Mouse (Mus musculus) heart, embryonic 13.5 days (tissue): ENCODE data around the gene Psmc3. TPM values are rescaled to one million over a fixed set of nuclear protein-coding genes. Genes with fewer than 3 reads are reported as not detected.
"Not testable (repeated sequence)": the region's sequence is repeated elsewhere in the genome, so short reads cannot be mapped to it uniquely, and the experiment has no call there.

Experiments
- ATAC-seq: fragments of 200-750 bp; cut with Nextera tagmentation; 2 replicates; pipeline ENCODE4 v1.8.0; 2017; ENCODE audit warnings: moderate TSS enrichment; ENCODE audit not compliant: insufficient number of reproducible peaks, low FRiP score, low TSS enrichment; ENCODE audit errors: extremely low read depth
- H3K27ac ChIP-seq: fragments of 300-500 bp; sonication (generic); replicated peaks from 2 replicates; pipeline ENCODE4 v1.5.1; 2015; ENCODE audit warnings: moderate library complexity, mild to moderate bottlenecking, inconsistent platforms
- H3K27me3 ChIP-seq: fragments of 300-500 bp; sonication (generic); replicated peaks from 2 replicates; pipeline ENCODE4 v1.6.1; 2015; ENCODE audit warnings: mild to moderate bottlenecking, inconsistent platforms
- H3K36me3 ChIP-seq: fragments of 300-500 bp; sonication (generic); 2 replicates; pipeline ENCODE4 v1.6.1; 2015; ENCODE audit warnings: mild to moderate bottlenecking, inconsistent platforms
- H3K4me1 ChIP-seq: fragments of 300-500 bp; sonication (generic); 2 replicates; pipeline ENCODE4 v1.6.1; 2015; ENCODE audit warnings: inconsistent platforms
- H3K4me2 ChIP-seq: fragments of 300-500 bp; sonication (generic); 2 replicates; pipeline ENCODE4 v1.6.1; 2015; ENCODE audit warnings: inconsistent platforms, mild to moderate bottlenecking, moderate library complexity
- H3K4me3 ChIP-seq: fragments of 300-500 bp; sonication (generic); 2 replicates; pipeline ENCODE4 v1.5.1; 2015; ENCODE audit warnings: moderate library complexity, mild to moderate bottlenecking, inconsistent platforms
- H3K9ac ChIP-seq: fragments of 300-500 bp; sonication (generic); 2 replicates; pipeline ENCODE4 v1.6.1; 2015; ENCODE audit warnings: inconsistent platforms, mild to moderate bottlenecking, moderate library complexity
- H3K9me3 ChIP-seq: fragments of 300-500 bp; sonication (generic); 2 replicates; pipeline ENCODE4 v1.6.1; 2016; ENCODE audit warnings: inconsistent platforms
- WGBS: fragments of 180-500 bp; shearing (Covaris S2); methylation state at CpG from one replicate; pipeline ENCODE4 v1.1.7; 2015; ENCODE audit warnings: mixed read lengths; 5-methylcytosine and 5-hydroxymethylcytosine counted together
- polyA plus RNA-seq: library from polyadenylated mRNA; unstranded; fragments of >200 nt; fragmentation: Nextera tagmentation; extraction: Ambion mirVana; gene quantifications from 2 replicates; pipeline ENCODE4 v1.2.1, GENCODE M21; 2015

The Psmc3 gene
- polyA plus RNA-seq, 1 experiment from 2014 or later: 226 TPM

DNA sequence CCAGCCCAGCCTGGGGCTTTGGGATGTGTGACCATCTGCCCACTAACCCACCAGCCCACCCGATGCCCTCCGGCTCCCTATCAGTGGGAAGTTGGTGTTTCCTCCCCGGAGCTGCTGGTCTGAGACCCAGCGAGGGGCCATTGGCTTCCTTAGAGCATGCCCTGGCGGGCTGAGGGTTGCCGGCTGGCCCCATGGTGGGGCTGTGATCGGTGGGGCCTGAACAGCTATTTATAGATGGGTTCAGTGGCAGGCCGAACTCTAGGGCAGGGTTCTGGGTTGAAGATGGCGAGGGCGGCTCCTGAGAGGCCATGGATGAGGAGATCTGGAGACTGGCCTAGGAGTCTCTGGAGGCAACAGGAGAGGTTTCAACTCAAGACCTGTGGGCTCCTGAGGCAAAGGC, 43.2 kb downstream of the Psmc3 start:
- 51% methylated on average over 10 of the region's 10 CpGs for WGBS
- Histone ChIP-seq H3K9me3 (no peaks in the 10 kb centered on the region), H3K27me3 (no peaks in the 10 kb centered on the region), H3K4me1 (peaks cover 11% of the 10 kb centered on the region), H3K9ac (peak overlapping the region; percentile 38; the same call in 1 of the 2 replicates), H3K4me2 (no peak overlapping the region), H3K27ac (no peak overlapping the region), H3K4me3 (peak overlapping the region; percentile 11; the same call in 1 of the 2 replicates), H3K36me3 (no peaks in the 10 kb centered on the region)
- ATAC-seq: no peak

DNA sequence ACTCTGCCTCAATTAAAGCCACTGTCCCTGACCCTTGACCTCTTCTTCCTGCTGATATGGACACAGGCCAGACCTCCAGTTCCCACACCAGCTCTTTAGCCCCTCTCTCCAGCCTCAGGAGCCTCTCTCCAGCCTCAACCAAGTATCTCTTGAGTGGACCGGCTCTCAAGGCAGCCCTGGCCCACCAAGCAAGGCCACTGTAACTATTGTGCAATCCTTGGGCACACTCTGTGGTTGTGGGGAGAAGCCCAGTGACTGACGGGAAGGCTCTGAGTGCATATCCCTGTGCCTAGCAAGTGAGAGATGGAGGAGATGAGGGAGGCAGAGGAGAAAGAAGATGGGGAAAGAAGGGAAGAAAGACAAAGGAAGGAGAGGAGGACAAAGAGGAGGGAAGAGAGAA, 44.3 kb downstream of the Psmc3 start:
- Histone ChIP-seq H3K4me2 (no peak overlapping the region), H3K9me3 (no peaks in the 10 kb centered on the region), H3K27me3 (no peaks in the 10 kb centered on the region), H3K4me3 (no peak overlapping the region), H3K9ac (no peak overlapping the region), H3K36me3 (no peaks in the 10 kb centered on the region), H3K4me1 (peaks cover 11% of the 10 kb centered on the region), H3K27ac (no peak overlapping the region)
- no peak for ATAC-seq
- 77% methylated on average over 2 of the region's 2 CpGs for WGBS

DNA sequence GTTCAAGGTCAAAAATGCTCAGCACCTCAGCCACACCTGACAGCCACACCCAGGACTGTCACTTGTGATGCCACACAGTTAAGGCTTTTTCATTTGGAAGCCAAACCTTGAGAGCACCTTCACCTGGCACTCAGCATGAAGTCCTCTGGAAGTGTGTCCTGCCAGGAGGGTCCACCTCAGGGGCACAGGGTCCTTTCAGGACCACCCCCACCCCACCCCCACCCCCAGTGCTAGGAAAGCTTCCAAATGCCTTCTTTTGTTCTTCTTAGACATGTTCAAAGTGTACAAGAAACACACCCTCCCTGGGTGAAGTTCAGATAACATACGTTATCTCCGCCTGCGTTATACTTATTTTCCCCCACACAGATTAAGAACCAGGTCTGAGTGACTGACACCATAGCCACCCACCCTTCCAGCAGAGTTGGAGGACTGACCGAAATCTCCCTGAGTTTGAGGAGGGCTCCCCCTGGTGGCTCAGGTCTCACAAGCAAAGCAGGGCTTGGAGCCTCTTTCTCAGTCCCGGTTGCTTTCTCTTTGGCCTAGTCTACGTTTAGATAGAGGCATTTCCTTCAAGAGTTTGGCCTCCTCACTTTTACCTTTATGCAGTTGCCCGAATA, 47.4 kb downstream of the Psmc3 start:
- Histone ChIP-seq H3K9me3 (no peaks in the 10 kb centered on the region), H3K4me1 (peaks cover 11% of the 10 kb centered on the region), H3K27me3 (no peaks in the 10 kb centered on the region), H3K4me3 (no peak overlapping the region), H3K27ac (no peak overlapping the region), H3K4me2 (no peak overlapping the region), H3K36me3 (no peaks in the 10 kb centered on the region), H3K9ac (peak overlapping the region; percentile 63)
- WGBS: 4% methylated on average over 7 of the region's 7 CpGs
- no peak; the same call in 1 of the 2 replicates for ATAC-seq

DNA sequence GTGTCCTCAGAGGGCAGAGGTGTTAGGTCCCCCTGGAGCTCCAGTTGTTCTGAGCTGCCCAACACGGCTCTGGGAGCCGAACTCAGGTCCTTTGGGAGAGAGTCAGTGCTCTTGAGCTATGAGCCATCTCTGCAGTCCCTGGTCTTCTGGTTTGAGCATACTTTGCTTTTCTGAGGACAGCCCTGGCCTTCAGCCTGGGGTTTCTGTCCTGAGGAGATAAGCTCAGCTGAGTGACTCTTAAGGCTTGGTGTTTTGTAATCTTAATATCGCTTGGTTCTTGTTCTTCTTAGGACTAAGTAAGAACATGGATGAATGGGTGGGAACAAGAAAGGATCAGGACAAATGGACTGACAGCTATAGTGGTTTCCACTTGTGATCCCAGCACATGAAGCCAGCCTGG, 54.3 kb downstream of the Psmc3 start:
- H3K36me3 ChIP-seq: no peaks in the 10 kb centered on the region
- ATAC-seq: no peak
- 71% methylated on average over 3 of the region's 3 CpGs for WGBS
- peaks cover 13% of the 10 kb centered on the region for H3K4me1 ChIP-seq
- H3K9me3 ChIP-seq: no peaks in the 10 kb centered on the region
- H3K4me3 ChIP-seq: no peak overlapping the region
- no peak overlapping the region for H3K4me2 ChIP-seq
- H3K9ac ChIP-seq: no peak overlapping the region
- no peaks in the 10 kb centered on the region for H3K27me3 ChIP-seq
- no peak overlapping the region for H3K27ac ChIP-seq

DNA sequence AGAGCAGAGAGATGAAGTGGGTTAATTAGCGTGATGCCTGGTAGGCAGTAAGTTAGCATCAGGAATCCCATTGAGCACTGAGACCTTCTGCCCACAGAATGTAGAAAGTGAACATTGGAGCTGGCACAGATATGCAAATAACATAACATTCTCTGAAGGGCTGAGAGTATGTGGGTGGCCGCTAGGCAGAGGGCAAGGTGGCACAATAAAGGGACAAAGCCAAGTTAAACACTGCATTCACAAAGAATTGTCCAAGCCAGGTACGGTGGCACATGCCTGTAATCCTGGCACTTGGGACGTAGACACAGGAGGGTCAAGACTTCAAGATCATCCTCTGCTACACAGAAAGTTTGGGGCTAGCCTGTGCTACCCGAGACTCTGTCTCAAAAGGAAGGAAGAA, 55.4 kb downstream of the Psmc3 start:
- Histone ChIP-seq H3K9ac (no peak overlapping the region), H3K27me3 (no peaks in the 10 kb centered on the region), H3K4me2 (no peak overlapping the region), H3K4me3 (no peak overlapping the region), H3K27ac (no peak overlapping the region), H3K9me3 (no peaks in the 10 kb centered on the region), H3K36me3 (no peaks in the 10 kb centered on the region), H3K4me1 (peaks cover 16% of the 10 kb centered on the region)
- no peak for ATAC-seq
- 80% methylated on average over 5 of the region's 5 CpGs for WGBS

DNA sequence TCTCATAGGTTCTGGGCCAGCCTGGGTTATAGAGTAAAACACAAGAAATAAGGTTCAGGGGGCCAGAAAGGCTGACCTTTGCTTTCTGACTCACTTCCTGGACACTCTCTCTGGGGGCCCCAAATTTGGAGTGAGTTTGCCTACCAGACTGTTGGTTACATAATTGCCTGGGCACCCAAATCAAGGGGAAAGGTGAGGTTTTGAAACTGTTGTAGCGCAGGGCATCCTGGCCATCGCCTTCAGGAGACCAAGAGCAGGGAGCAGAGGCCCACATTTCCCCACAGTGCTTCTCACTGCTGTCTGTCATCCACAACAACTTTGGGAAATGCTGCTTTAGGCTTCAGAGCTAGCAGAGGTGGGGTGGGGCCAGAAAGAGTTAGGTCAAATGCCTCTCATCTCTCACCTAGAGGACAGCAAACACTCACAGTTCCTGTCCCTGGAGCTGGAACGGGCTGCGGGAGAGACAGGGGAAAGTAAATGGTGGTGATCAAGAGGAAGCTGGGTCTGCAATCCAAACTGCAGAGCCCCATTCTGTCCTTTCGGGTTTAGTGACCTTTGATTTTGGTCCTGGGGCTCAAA, 56.1 kb downstream of the Psmc3 start:
- no peaks in the 10 kb centered on the region for H3K27me3 ChIP-seq
- H3K9me3 ChIP-seq: no peaks in the 10 kb centered on the region
- no peaks in the 10 kb centered on the region for H3K36me3 ChIP-seq
- H3K4me2 ChIP-seq: no peak overlapping the region
- H3K9ac ChIP-seq: no peak overlapping the region
- H3K4me3 ChIP-seq: no peak overlapping the region
- 87% methylated on average over 5 of the region's 5 CpGs for WGBS
- ATAC-seq: no peak
- no peak overlapping the region for H3K27ac ChIP-seq
- peaks cover 16% of the 10 kb centered on the region for H3K4me1 ChIP-seq

DNA sequence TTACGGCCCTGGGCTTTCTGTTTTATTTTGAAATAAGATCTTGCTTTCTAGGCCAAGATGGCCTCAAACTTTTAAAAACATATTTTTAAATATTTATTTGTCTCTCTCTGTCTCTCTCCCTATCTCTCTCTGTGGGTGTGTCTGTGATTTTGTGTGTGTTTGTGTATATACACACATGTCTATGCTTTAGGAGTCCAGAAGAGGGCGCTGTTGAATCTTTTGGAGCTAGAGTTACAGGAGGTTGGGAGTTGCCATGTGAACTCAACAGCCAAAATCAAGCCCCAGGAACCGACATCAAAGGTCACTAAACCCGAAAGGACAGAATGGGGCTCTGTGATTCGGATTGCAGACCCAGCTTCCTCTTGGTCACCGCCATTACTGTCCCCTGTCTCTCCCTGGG, 56.6 kb downstream of the Psmc3 start:
- no peak overlapping the region for H3K4me2 ChIP-seq
- no peaks in the 10 kb centered on the region for H3K27me3 ChIP-seq
- 78% methylated on average over 6 of the region's 6 CpGs for WGBS
- H3K4me1 ChIP-seq: peaks cover 19% of the 10 kb centered on the region
- no peaks in the 10 kb centered on the region for H3K9me3 ChIP-seq
- no peak for ATAC-seq
- no peak overlapping the region for H3K27ac ChIP-seq
- H3K36me3 ChIP-seq: no peaks in the 10 kb centered on the region
- no peak overlapping the region for H3K9ac ChIP-seq
- H3K4me3 ChIP-seq: no peak overlapping the region

DNA sequence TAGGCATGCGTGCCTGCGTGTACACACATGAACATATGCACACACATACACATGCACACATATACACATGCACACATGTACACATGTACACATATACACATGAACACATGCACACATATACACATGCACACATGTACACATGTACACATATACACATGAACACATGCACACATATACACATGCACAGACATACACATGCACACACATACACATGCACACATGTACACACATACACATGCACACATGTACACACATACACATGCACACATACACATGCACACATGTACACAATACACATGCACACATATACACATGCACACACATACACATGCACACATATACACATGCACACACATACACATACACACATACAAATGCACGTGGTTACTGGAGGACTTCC, 58.0 kb downstream of the Psmc3 start:
- H3K4me1 ChIP-seq: peaks cover 30% of the 10 kb centered on the region
- not testable (repeated sequence) for H3K4me2 ChIP-seq, ATAC-seq, H3K27me3 ChIP-seq, H3K9me3 ChIP-seq, H3K4me3 ChIP-seq, H3K27ac ChIP-seq, H3K36me3 ChIP-seq, H3K9ac ChIP-seq
- WGBS: 92% methylated on average over 3 of the region's 3 CpGs

DNA sequence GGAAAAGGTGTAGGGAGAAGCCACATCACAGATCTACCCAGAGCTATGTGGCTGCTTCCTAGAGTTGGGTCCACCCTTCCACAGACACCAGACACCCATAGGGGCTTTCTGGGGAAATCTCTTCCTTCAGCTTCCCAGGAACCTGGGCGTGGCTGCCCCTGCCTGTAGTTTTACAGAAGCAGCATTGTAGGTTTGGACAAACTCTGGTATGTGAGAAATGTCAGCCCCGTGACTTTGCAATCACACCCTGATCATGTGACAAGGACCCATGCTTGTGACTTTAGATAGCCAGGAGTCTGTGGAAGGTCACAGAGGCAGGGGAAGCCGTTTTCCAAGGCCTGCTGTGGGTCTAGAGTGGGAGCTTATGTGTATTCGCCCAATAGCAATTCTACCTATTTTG, 58.7 kb downstream of the Psmc3 start:
- Histone ChIP-seq H3K36me3 (no peaks in the 10 kb centered on the region), H3K4me2 (0 out of 2 replicates have a peak overlapping the region, but pooled peaks have one; percentile 7), H3K4me3 (no peak overlapping the region), H3K27me3 (no peaks in the 10 kb centered on the region), H3K9me3 (no peaks in the 10 kb centered on the region), H3K4me1 (peaks cover 36% of the 10 kb centered on the region), H3K27ac (peak overlapping the region; percentile 56), H3K9ac (peak overlapping the region; percentile 61; the same call in 1 of the 2 replicates)
- no peak for ATAC-seq
- 35% methylated on average over 4 of the region's 4 CpGs for WGBS

DNA sequence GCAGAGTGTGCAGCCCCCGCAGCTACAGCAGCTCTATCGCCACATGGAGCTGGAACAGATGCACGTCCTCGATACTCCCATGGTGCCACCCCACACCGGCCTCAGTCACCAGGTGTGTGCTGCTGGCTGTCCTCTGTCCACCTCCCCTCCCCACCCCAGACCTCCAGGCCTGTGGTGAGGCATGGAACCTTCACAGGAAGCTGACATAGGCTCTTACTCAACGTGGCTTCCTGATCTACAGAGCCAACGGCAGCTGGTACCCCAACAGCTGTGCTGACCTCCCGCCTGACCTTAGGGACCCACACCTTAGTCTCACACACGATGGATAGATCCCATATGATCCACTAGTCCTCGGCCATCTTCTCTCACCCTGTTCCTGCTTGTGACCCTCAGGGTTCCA, 59.5 kb downstream of the Psmc3 start:
- Histone ChIP-seq H3K4me2 (no peak overlapping the region), H3K4me3 (no peak overlapping the region), H3K27ac (no peak overlapping the region), H3K9me3 (no peaks in the 10 kb centered on the region), H3K4me1 (peaks cover 39% of the 10 kb centered on the region), H3K36me3 (no peaks in the 10 kb centered on the region), H3K27me3 (no peaks in the 10 kb centered on the region), H3K9ac (peak overlapping the region; percentile 61)
- ATAC-seq: no peak
- 69% methylated on average over 10 of the region's 10 CpGs for WGBS

DNA sequence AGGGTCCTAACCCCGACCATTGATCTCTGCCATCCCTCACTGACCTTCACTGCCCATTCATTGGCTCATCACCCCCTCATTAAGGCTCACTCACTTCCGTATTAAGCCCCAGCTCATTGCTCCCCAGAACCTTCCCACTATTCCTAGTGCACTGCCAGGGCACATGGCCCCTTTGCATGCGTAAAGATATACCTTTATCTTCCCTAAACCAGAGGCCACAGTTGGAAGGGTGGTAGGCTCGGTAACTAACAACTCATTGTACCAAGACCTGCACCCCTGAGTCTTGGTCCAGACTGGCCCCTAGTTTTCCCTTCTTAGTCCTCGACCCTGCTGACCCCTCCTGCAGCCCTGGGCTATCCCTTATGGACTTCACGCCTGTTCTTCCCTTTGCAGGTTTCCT, 60.0 kb downstream of the Psmc3 start:
- no peaks in the 10 kb centered on the region for H3K36me3 ChIP-seq
- ATAC-seq: no peak
- peaks cover 39% of the 10 kb centered on the region for H3K4me1 ChIP-seq
- H3K9me3 ChIP-seq: no peaks in the 10 kb centered on the region
- no peak overlapping the region for H3K27ac ChIP-seq
- no peak overlapping the region for H3K4me2 ChIP-seq
- no peaks in the 10 kb centered on the region for H3K27me3 ChIP-seq
- WGBS: 66% methylated on average over 6 of the region's 6 CpGs
- no peak overlapping the region for H3K4me3 ChIP-seq
- no peak overlapping the region for H3K9ac ChIP-seq
